Mouse (Mus musculus): ENCODE measurements around the gene Rbm18.

DNA sequence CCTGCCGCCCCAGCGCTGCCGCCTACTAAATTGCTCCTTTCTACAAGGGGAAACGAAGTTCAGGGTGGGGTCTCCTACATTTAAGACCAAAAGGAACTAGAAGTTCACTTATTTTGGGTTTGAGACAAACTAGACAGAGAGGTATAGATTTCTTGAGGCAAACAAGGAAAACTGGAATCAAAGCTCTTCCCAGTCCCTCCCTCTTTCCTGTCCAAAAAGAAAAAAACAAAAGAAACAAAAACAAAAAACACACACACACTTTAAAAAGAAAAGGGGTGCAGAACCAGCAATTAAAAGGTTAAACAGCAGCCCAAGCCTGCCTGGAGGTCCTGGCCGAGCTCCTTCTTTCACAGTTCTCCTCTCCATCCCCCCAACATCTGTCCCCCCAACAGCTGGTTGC lies 38.6 kb downstream of the Rbm18 start:
- no peak for TF ChIP-seq GATA1 (IDR thresholded peaks at IDR 0.05; ENCODE audit: low read length)
- no peak for TF ChIP-seq TAL1 (IDR thresholded peaks at IDR 0.05; ENCODE audit: low read length)
